Mouse (Mus musculus) gastrocnemius, postnatal 14 days (tissue): ENCODE data around the gene Dnmt3a. TPM values are rescaled to one million over a fixed set of nuclear protein-coding genes. Genes with fewer than 3 reads are reported as not detected.

Experiments used
- DNase-seq: peaks from one replicate; pipeline ENCODE4 v3.0.0; 2021; ENCODE audit warnings: mixed read lengths
- intact Hi-C: fragments of 180-260 bp; cut with DNase I; formaldehyde crosslinking; loops from one replicate; pipeline ENCODE4 v1.15.1; 2025; ENCODE audit warnings: low total_unique reads
- long read RNA-seq, 2 experiments: library from polyadenylated mRNA; stranded (forward); transcript quantifications; one replicate each; pipeline ENCODE4 v2.0.0; 2021
- total RNA-seq, 2 experiments: library from RNA; stranded (reverse); gene quantifications; 2 replicates each; pipeline ENCODE4 v1.2.3; 2021

Gene Dnmt3a
- total RNA-seq = 100 to 1,000 TPM; 119 to 137 TPM
- long read RNA-seq, experiment 1, full-length matches to known transcripts = 1 of 37 reads
- long read RNA-seq, experiment 1, partial matches to known transcripts = 9 of 37 reads
- long read RNA-seq, experiment 1, other reads (novel, unspliced or antisense) = 27 of 37 reads
- long read RNA-seq, experiment 2, full-length matches to known transcripts = 5 of 56 reads
- long read RNA-seq, experiment 2, partial matches to known transcripts = 21 of 56 reads
- long read RNA-seq, experiment 2, other reads (novel, unspliced or antisense) = 30 of 56 reads

DNA sequence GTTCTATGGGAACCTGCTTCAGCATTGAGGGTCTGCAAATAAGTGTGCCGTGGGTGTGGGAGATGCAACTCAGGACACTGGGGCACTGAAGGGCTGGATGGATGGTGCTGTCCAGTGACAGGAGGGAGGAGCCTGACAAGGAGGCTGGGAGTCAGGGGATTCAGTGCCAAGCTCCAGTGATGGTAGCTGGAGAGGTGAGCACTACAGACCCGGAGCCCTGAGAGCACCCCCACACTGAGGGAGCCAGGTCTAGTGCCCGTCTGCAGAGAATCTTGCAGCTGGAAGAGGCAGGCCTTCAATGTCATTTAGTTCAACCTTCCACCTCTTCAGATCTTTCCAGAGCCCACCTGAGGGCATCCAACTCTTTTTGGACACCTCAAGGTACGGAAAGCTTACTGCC is at the start of gene Dnmt3a:
Dnmt3a (plus strand) TSS at position 156 of the 400 bp plus-strand sequence.
- intact Hi-C loops = no loop called here

DNA sequence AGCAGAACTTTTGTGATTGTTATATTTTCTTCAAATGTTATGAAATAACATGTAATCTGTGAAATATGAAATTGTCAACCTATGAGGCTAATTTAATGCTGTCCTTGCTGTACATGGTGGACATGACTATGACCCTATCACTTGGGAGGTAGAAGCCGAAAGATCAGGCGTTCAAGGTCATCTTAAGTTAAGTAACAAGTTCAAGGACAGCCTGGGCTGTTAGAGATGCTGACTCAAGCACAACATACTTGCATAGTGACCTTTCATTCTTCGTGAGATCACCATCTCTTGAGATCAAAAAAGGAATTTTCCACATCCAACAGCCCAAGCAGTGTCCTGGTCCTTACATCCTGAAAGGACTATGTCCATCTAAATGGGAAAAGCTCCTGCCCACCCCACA is 49.6 kb upstream of the Dnmt3a start:
- intact Hi-C loops = no loop called here

More for the DNA sequence above, at the start of gene Dnmt3a:
- DNase-seq = no peak

DNA sequence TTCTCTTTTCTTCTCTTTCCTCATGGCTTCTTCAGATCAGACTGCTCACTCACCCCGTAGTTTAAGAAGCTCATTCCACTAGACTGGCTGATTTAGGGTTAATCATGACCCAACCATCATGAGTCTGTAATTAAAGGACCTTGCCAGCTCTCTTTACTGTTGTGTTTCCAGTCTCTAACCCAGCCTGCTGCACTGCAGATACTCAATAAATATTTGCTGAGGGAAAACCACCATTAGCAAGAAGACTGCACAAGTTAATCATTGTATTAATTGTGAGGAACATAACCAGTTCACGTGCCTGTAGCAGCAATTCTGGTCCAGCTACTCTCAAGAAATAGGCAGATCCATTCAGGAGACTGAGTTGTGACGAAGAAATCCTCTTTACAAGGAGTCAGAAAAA is 47.7 kb upstream of the Dnmt3a start:
- no peak for DNase-seq
- intact Hi-C loops = no loop called here

More for the DNA sequence above, 49.6 kb upstream of the Dnmt3a start:
- no peak for DNase-seq

DNA sequence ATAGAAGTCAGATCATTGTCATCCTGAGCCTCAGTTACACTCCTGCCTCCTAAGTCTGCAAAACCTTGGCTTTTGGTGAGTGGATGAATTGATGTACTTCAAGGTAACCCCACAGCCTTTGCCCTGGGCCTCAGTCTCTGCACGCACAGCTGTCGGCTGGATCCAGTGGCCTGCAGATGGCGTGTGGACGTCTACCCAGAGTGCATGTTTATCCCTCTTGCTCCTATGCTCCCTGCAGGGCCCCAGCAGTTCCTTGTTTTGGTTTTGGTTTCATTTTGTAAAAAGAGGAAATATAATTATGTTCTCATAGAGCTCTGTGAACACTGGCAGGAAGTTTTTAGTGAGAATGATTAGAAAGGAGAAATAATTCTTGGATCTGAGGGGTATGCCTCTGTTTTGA is 46.4 kb upstream of the Dnmt3a start:
- peak; percentile 56 for DNase-seq
- intact Hi-C loops = no loop called here

DNA sequence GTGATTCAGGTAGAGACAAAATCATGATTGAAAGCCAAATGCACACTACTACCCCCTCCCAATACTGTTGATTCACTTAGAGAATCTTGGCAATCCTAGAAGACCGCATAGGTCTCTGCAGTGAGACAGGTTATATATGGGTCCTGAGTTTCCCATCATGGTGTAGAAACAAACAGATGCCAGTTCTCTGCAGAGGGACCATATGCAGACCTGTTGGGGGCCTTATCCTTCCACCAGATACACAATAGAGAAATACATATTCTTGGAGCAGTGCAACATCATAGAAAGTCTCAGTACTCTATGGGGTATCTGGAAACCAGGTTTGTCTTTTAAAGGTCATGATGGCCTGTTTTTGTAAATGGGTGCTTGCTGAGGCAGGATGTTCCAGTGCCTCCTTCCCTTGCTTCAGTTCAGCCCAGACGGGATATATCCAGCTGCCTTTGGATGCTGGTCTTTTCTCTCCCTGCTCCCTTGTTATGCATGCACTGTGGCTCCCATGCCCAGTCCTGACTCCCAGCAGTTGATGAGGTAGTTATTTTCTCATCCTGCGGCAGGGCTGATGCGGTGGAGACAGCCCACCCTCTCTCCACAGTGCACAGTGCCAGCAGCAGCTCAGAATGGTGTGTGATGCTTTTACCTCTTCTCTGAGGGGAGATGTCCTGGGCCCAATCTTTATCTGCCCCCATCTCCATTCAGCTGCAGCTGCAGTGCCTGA is 44.8 kb upstream of the Dnmt3a start:
- no peak for DNase-seq
- intact Hi-C loops = no loop called here

DNA sequence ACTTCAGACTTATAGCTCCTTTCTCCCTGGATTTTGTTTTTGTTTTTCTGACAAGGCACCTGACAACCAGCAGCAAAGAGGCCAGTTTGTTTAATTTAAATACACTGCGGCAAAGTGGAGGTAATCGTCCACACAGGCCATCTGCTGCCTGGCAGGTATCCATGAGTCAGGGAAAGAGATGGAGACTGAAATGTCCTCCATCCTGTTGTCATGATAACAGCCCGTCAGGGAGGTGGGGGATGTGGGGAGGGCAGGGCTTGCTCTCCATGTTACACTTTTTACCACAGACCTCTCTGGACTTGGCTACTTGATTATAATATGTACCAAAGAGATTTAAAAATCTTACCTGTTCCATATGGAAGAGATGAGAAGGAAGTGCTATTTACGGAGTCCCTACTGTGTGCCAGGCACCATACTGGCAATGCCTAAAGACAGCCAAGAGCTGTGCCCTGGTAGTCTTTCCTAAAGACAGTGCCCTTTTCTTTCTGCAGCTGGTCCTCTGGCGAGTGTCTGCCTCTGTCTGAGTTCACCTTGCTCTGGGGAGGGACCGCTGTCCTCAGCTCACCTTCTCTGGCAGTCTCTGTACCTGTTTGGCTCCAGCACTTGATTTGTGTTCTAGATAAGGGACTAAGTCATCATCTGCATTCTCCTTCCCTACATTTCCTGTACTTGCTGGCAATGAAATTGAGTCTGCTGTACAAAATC is 44.1 kb upstream of the Dnmt3a start:
- intact Hi-C loops = no loop called here
- no peak for DNase-seq

DNA sequence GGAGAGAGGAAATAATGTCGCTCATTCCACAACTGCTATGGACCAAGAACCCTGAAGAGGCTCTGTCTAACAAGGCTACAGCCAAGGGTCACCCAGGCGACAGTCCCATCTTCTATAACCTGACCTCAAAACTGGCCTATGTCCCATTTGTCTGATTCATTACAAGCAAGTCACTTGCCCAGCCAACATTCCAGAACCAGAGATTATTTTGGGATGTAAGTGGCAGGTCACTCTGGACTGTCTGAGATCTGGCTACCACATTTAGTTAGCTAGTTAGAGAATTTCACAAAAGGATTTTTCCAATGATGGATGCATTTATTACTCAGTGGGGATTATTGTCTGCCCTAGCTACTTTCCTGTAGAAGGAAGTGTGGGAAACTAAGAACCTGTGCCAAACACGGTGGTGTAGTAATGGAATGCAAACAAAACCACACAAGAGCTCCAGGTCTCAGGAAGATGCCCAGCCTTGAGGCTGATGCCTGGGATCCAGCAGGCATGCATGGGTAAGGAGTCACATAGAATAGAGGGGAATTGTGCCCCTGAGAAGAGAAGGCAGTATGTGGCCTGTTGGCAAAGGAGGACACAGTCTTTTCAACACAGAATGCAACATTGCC is 41.5 kb upstream of the Dnmt3a start:
- intact Hi-C loops = no loop called here
- DNase-seq = no peak

DNA sequence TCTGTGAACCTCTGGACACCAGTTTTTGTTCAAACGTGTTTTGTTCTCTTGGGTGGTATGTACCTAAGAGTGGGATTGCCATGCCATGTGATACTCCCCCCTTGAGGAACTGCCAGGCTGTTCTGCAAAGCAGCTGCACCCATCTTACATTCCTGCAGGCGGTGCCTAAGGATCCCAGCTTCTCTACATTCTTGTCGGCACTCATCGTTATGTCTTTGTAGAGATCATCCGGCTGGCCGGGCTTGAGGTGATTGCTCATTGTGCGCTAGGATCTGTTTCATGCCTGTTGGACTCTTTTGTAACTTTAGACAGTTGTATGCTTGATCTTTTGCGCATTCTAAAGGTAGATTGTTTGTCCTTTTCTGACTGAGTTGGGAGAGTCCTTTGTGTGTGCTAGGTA is 38.4 kb upstream of the Dnmt3a start:
- intact Hi-C loops = no loop called here
- no peak for DNase-seq

DNA sequence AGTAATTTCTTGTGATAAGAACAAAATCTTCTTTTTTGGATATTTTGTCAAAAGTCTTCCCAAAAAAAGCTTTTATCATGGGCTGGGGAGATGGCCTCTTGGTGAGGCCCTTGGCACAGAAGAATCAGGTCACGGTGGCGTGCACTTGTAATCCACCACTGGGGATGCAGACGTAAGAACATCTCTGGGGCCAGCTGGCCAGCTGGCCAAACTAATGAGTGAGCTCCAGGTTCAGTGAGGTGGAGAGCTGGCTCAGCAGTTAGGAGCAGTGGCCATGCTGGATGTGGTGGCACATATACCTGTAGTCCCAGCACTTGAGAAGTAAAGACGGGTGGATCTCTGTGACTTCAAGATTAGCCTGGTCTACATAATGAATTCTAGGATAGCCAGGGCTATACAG is 37.4 kb upstream of the Dnmt3a start:
- intact Hi-C loops = no loop called here
- no peak for DNase-seq

DNA sequence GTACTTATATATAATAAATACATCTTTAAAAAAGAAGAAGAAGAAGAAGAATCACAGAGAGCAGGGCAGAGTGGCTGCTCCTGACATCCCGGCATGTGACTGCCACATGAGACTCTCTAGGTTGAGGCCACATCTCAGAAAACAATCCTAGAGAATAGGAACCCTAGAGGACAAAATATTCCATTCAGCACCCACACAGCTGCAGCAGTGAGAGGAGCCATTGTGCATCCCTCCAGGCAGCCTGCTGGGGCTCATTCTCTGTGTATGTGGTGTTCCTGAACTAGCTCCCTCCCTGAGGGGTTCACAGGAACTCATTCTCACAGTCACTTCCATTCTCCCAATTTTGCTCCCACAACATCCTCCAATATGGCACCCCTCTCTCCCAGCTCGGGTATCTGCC is 35.3 kb upstream of the Dnmt3a start:
- no peak for DNase-seq
- intact Hi-C loops = no loop called here

DNA sequence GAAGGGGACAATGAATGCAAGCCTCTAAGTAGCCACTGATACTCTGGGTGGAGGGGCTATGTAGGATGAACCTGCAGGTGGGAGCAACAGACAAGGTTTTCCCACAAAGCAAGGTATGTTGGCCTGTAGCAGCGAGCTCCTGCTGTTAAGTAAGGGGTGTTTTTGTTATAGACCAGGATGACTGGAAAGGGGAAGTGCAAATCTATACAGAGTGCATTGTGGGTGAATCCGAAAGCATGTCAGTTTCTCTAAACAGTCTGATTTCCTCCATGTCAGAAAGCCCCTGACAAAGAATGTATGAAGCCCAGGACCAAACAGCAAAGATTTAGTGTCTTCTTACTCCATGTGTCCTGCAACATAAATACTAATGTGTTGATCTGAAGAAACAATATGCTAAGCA is 34.7 kb upstream of the Dnmt3a start:
- intact Hi-C loops = no loop called here
- DNase-seq = no peak

DNA sequence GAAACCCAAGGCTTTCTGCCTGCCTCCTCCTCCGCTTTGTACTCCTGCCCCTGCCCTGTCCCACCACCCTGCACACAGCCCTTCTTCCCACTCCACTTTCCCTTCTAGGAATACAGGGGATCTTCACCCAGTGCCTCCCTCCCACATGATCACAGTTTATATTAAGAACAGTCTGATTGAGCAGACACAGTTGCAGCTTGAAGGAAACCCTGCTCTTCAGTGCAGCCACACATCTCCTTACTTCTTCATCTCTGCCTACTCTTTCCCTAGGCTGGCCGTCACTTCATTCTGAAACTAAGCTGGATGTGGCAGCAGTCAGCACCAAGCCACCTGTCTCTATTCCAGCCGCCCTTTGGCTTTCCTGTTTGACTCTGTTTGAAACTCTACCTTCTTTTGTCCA is 32.2 kb upstream of the Dnmt3a start:
- intact Hi-C loops = no loop called here
- DNase-seq = no peak

DNA sequence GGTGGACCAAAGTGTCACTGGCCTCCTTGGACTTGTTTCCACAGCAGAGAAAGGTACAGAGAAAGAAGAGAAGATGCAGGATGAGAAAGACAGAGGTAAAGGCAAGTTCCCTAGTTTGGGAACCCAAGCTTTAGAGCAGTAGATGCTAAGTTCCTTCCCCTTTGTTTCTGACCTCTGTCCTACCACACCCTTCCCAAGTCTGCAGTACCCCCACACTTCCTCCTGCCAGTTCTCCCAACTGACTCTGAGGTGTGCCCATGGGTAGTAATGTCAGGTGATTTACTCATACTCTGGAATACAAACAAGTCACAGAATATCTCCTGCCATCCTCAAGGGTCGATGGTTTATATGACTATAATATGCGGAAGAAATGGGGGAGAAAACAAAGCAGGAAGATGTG is 29.8 kb upstream of the Dnmt3a start:
- DNase-seq = no peak
- intact Hi-C loops = no loop called here

DNA sequence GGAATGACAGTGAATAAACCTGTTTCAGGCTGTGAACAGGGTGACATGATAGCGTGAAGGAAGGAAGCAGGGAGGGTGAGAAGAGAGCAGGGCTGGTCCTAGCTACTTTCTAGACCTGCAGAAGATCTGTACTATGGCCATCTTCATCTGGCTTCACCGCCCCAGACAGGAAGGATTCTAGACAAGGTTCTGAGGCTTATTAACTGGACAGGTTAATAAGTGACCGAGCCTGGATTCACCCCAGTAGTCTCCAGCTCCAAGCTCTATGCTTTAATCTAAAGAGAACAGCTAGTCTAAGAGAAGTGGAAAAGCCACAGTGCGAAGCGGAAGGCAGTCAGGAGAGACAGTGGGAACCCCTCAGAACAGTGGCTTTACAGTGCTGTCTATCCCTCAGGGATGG is 28.1 kb upstream of the Dnmt3a start:
- no peak for DNase-seq
- intact Hi-C loops = no loop called here

DNA sequence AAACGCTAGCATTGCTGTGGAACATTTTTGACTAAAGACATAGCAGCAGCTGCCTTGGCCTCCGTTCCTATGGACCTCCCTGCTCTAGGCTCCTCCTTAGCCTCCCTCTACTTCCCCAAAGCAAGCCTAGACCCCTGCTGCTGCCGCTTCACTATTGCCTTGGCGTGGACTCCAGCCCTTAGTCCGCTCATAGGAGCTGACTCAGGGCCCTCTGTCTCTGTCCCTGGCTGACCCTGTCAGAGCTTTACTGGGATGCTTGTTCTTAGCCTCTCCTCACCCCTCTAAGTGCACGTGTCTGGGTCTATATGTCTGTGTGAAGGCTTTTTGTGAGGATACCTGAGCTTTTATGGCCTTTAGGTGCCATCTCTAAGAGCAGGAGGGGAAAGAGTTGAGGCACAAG is 27.5 kb upstream of the Dnmt3a start:
- DNase-seq = no peak
- intact Hi-C loops = no loop called here

DNA sequence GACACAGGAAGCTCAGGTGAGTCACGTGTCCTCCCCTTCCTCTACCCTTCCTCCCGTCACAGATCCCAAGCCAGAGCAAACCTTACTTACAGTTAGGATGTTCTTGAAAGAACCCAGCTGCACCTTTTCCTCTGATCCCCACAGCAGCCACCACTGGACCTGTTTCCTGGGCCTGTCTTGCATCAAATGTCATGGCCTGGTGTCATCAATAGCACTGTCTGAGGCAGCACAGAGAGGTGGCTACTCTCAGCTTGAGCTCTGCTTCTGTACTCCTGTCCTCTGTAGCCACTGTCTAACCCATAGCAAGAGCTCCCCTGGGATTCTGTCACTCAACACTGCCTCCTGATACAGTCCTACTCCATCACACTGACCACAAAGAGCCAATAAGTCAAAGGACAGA is 26.2 kb upstream of the Dnmt3a start:
- DNase-seq = no peak
- intact Hi-C loops = no loop called here

DNA sequence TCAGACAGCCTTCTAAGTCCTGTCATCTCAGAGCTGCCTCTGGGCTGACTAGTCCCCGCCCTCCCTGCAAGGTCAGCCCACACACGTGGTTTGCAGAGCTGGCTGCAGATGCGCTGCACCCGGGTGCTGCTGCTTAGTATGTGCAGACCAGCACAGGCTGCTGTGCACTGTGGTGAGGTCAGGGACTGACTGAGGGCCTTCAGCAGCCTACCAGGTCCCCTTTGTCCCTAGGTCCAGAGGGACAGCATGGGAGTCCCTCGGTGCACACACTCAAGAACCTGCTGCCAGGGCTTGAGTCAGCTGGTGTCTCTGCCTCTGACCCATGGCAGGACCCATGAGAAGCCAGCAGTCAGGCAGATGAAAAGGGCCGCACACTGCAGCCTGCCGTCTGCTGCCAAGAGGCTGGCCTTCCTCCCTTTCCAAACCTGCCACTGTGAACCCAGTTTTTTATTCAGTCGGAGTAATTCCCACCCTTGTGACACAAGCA is 25.4 kb upstream of the Dnmt3a start:
- intact Hi-C loops = no loop called here
- DNase-seq = peak; percentile 76

DNA sequence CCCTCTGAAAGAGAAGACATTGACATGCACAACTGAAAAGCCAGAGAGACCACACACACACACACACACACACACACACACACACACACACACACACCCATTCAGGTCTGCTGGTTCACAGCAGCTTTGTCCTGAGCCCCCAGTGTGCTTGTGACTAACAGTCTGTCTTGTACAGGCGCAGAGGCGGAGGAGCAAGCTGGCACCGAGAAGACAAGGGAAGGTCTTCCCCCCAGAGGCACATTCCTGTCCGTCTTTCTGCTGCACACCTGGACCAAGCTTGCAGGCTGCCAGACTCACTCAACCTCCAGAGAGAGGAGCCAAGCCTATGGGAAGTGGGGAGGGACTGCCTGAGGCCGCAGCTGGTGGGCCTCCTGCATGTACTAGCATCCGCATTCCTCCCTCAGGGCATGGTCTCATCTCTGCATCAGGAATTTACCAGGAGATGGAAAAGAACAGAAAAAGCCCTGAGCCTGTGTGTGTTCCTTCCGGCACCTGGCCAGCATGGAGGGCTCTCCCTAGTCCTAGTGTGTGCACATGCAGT is 24.8 kb upstream of the Dnmt3a start:
- DNase-seq = peak; percentile 33
- intact Hi-C loops = no loop called here

DNA sequence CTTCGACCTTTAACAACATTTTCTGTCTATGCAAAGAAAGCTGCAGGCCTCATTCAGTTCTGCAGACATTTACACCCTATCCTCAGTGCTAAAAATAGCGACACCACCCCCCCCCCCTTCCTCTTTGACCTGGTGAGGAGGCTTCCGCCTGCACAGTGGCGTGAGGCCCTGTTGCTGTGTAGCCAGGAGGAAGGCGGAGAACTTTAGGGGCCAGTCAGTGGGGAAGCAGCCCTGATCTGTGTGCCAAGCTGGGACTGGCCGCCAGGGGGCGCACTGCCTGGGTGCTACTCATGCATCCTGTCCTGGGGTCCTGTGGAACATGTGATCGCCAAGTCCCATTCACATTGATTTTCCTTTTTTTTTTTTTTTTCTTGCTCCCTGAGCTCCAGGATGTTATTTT is 24.3 kb upstream of the Dnmt3a start:
- intact Hi-C loops = no loop called here
- DNase-seq = peak; percentile 95

DNA sequence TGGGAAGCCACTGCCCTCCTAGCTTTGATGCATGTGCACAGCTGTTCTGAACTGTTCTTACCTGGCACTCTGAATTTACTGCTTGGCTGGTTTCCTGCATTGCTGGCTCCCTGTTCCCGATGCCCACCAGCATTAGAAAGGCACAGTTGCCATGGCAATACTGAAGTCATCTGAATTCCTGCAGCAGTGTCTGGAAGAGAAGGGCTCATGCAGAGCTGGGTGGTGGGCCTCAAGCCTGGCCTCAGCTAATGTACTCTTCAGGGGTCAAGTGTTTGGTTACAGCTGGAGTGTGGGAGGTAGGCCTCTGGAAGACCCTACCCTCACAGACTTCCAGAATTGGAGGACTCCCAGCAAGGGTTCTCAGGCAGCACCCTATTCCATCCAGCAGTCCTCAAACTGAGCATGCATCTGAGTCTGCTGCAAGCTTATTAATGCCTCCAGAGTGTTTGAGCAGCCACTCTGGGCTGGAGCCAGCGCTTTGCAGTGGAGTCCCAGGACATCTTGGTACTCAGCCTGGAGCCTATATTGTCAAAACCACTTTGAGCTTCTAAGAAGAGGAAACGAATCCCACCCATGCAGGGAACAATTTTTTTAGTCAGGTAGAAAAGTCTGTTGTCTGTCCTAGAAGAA is 22.5 kb upstream of the Dnmt3a start:
- no peak for DNase-seq
- intact Hi-C loops = no loop called here
